In genomic region chr4:87911172-87911994, GRCm38 (mm10) we compare ENCODE assay signal across 30 mouse cellular contexts.
DNase-seq lines count a peak whose midpoint lies in the region; ATAC-seq and TF ChIP-seq lines count a peak whose summit lies in the region.
"Had no signal": no experiment of that assay in that cellular context is flagged by ENCODE, and none has a peak within 500 bp of the region (broad histone marks: within the 10 kb centered on the region; RNA-seq: fewer than 3 reads in every experiment).

No protein-coding gene starts in this region.

- 56% methylated on average over 6 of the region's 6 CpGs for WGBS in kidney, postnatal 0 days

- TF ChIP-seq CTCF in kidney, postnatal 0 days (IDR thresholded peaks at IDR 0.05; ENCODE audit: low read depth), result no peak
- no peak for TF ChIP-seq CTCF in G1E (IDR thresholded peaks at IDR 0.05; ENCODE audit: low read depth, low read length)

- no peak overlapping the region for H3K9ac ChIP-seq in kidney, postnatal 0 days (ENCODE audit: low read depth, low read length)
- H3K9ac ChIP-seq: embryonic facial prominence, embryonic 15.5 days; heart, embryonic 12.5 days; limb, embryonic 15.5 days; liver, embryonic 14.5 days; neural tube, embryonic 12.5 days had no signal

- no peaks in the 10 kb centered on the region for H3K36me3 ChIP-seq in kidney, postnatal 0 days (ENCODE audit: insufficient read depth, low read length)
- H3K36me3 ChIP-seq in G1E (replicated peaks), result peaks cover 3% of the 10 kb centered on the region
- H3K36me3 ChIP-seq: embryonic facial prominence, embryonic 15.5 days; heart, embryonic 12.5 days; hindbrain, embryonic 10.5 days; limb, embryonic 15.5 days; neural tube, embryonic 12.5 days had no signal

- ATAC-seq in kidney, postnatal 0 days (replicated peaks; ENCODE audit: low FRiP score, low read depth), result no peak
- peak; percentile 38 for ATAC-seq in G1E (ENCODE audit: extremely low read depth, insufficient number of reproducible peaks, low FRiP score, poor library complexity, severe bottlenecking)
- ATAC-seq in megakaryocyte-erythroid progenitor cell, adult 5-6 weeks (replicated peaks; ENCODE audit: low FRiP score, low TSS enrichment, poor library complexity, severe bottlenecking), result peak; percentile 68; the same call in 1 of the 2 replicates
- ATAC-seq: forebrain, embryonic 16.5 days had no signal

- H3K9me3 ChIP-seq in kidney, postnatal 0 days (replicated peaks; ENCODE audit: low read length), result no peaks in the 10 kb centered on the region
- no peaks in the 10 kb centered on the region for H3K9me3 ChIP-seq in G1E (replicated peaks)
- H3K9me3 ChIP-seq: embryonic facial prominence, embryonic 15.5 days; heart, embryonic 12.5 days; hindbrain, embryonic 10.5 days; limb, embryonic 15.5 days; megakaryocyte, embryonic 14.5 days; neural tube, embryonic 12.5 days had no signal

- no peak overlapping the region for H3K4me2 ChIP-seq in kidney, postnatal 0 days (ENCODE audit: low read length)
- H3K4me2 ChIP-seq: embryonic facial prominence, embryonic 15.5 days; heart, embryonic 12.5 days; limb, embryonic 15.5 days; neural tube, embryonic 12.5 days had no signal

- no peak overlapping the region for H3K4me3 ChIP-seq in kidney, postnatal 0 days (replicated peaks; ENCODE audit: low read depth, low read length)
- no peak overlapping the region for H3K4me3 ChIP-seq in G1E (ENCODE audit: low read depth, low read length)
- H3K4me3 ChIP-seq: embryonic facial prominence, embryonic 15.5 days; heart, embryonic 12.5 days; hindbrain, embryonic 10.5 days; left cerebral cortex, adult 2 months; limb, embryonic 15.5 days; megakaryocyte, embryonic 14.5 days; neural tube, embryonic 12.5 days had no signal

- no peak overlapping the region for H3K27ac ChIP-seq in kidney, postnatal 0 days
- H3K27ac ChIP-seq: embryonic facial prominence, embryonic 15.5 days; hindbrain, embryonic 10.5 days; left cerebral cortex, adult 2 months; limb, embryonic 15.5 days; liver, embryonic 14.5 days; neural tube, embryonic 12.5 days had no signal

- 0 out of 2 replicates have a peak, but pooled peaks cover 4% of the 10 kb centered on the region for H3K4me1 ChIP-seq in kidney, postnatal 0 days (replicated peaks; ENCODE audit: insufficient read depth, low read length)
- H3K4me1 ChIP-seq in G1E (ENCODE audit: insufficient read depth, low read depth, low read length), result peaks cover 20% of the 10 kb centered on the region
- H3K4me1 ChIP-seq: embryonic facial prominence, embryonic 15.5 days; limb, embryonic 15.5 days; neural tube, embryonic 12.5 days had no signal

- peak; percentile 14 for DNase-seq in kidney, postnatal 0 days (ENCODE audit: low spot score)
- DNase-seq in kidney, adult 9 months, result no peak
- DNase-seq in G1E (ENCODE audit: low spot score) (no peak), NIH3T3 (ENCODE audit: low read depth) (peak; percentile 37)
- DNase-seq in B cell, adult 2 months, result no peak
- DNase-seq in adrenal gland, postnatal 10 days, result no peak
- DNase-seq: adrenal gland, postnatal 25 days; cerebellum, adult 8-10 months; cerebellum, postnatal 36 days; embryo, embryonic 11 days; gastrocnemius, postnatal 10 days; heart, postnatal 10 days; kidney, adult 2 months; kidney, postnatal 4 days; left cerebral cortex, postnatal 4 days; lung, postnatal 14 days; midbrain, embryonic 14.5 days; retina, postnatal 1 day; right cerebral cortex, postnatal 25 days; thymus, postnatal 14 days had no signal

- H3K27me3 ChIP-seq in kidney, postnatal 0 days (ENCODE audit: insufficient read depth, low read length), result no peaks in the 10 kb centered on the region
- H3K27me3 ChIP-seq in G1E (ENCODE audit: insufficient read depth, low read length), result no peaks in the 10 kb centered on the region
- H3K27me3 ChIP-seq: embryonic facial prominence, embryonic 15.5 days; heart, embryonic 12.5 days; limb, embryonic 15.5 days; megakaryocyte, embryonic 14.5 days; neural tube, embryonic 12.5 days had no signal

Comparison
In these comparisons a context has a peak if more than half of its experiments do, and no peak if none do; other contexts are left out.
1. DNase-seq: peak in kidney, postnatal 0 days (single experiment) and NIH3T3 (single experiment); none in kidney, adult 9 months (single experiment), G1E (single experiment), B cell, adult 2 months (0 of 2) and adrenal gland, postnatal 10 days (single experiment).